8 mouse cellular contexts compared by ENCODE assay signal in the genomic region with DNA sequence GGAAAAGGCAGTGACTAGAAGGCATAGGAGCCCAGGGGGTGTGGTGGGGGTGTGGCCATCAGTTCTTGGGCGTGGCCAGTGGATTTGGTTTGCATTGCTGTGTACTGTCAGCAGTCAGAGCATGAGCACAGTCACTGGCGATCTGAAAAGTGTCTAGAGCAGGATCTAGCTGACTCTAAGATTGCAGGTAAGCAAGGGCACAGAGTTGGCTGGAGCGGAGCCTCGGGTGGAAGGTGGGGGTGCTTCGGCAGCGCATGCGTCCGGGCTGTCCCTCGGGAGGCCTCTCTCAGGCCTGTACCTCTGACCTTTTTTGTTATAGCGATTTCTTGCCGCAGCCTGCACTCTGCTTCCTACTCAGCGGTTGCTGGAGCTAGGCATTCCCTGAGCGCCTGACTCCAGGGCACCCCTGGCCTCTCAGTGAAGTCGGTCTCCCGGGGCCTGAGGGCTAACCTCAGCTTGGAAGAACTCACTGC. TPM values are rescaled to one million over a fixed set of nuclear protein-coding genes. Genes with fewer than 3 reads are reported as not detected.
A peak's percentile ranks its signal among the peaks of the same experiment; 100 is the strongest.
DNase-seq lines count a peak whose midpoint lies in the region; ATAC-seq and TF ChIP-seq lines count a peak whose summit lies in the region.

Cd59a (plus strand) TSS at position 61 of the 473 bp plus-strand sequence.

- 0 out of 2 replicates have a peak, but pooled peaks cover 6% of the 10 kb centered on the region for H3K4me1 ChIP-seq in lung, embryonic 14.5 days (ENCODE audit: insufficient read depth)

- H3K9me3 ChIP-seq in lung, embryonic 14.5 days (ENCODE audit: low read depth, low read length) = no peaks in the 10 kb centered on the region

- DNase-seq in MN1 (ENCODE audit: low spot score) = peak; percentile 80
- DNase-seq in cerebellum, adult 9-10 months = peak; percentile 80
- peak; percentile 90 for DNase-seq in heart, postnatal 4 days
- peak; percentile 21 to 39 for DNase-seq in layer of hippocampus, adult 8-10 months (ENCODE audit: low spot score in 2 of 2)
- DNase-seq in lung, embryonic 14.5 days = peak; percentile 92
- DNase-seq in ovary, postnatal 10 days (ENCODE audit: low spot score) = peak; percentile 29
- peak; percentile 66 for DNase-seq in thymus, postnatal 0 days (ENCODE audit: low spot score)

- ATAC-seq in frontal cortex, adult (ENCODE audit: low TSS enrichment) = peak; percentile 91
- ATAC-seq in lung, embryonic 14.5 days (ENCODE audit: insufficient read depth) = peak; percentile 95

- 4% methylated on average over 15 of the region's 15 CpGs for WGBS in lung, embryonic 14.5 days

- H3K36me3 ChIP-seq in lung, embryonic 14.5 days (ENCODE audit: insufficient read depth) = no peaks in the 10 kb centered on the region

- H3K27me3 ChIP-seq in lung, embryonic 14.5 days (ENCODE audit: insufficient read depth, low read length) = no peaks in the 10 kb centered on the region

- peak within 1 kb of the TSS; percentile 50 for H3K4me3 ChIP-seq in lung, embryonic 14.5 days (ENCODE audit: low read depth, low read length)

- peak within 1 kb of the TSS; percentile 84 for H3K27ac ChIP-seq in lung, embryonic 14.5 days (ENCODE audit: low read depth)

- TF ChIP-seq CTCF in lung, embryonic 14.5 days (IDR thresholded peaks at IDR 0.05; ENCODE audit: low read depth) = no peak

- peak within 1 kb of the TSS; percentile 80 for H3K4me2 ChIP-seq in lung, embryonic 14.5 days

- H3K9ac ChIP-seq in lung, embryonic 14.5 days = peak within 1 kb of the TSS; percentile 58

RNA-seq across cellular contexts. Expression of gene Cd59a, which starts in this region (rescaled TPM):
- 10 to 100 TPM; 28.1 to 31.9 TPM for total RNA-seq in heart, postnatal 4 days (2021)
- 1 to 10 TPM; 3.9 to 7.6 (median 5.0) TPM for total RNA-seq in layer of hippocampus, adult 8-10 months (2022)
- polyA plus RNA-seq in lung, embryonic 14.5 days (2014; fragmentation: Nextera tagmentation; extraction: Ambion mirVana) = 17.8 and 18.4 TPM in 2 replicates
- polyA plus RNA-seq in thymus, postnatal 0 days (2015; fragmentation: Nextera tagmentation; extraction: Ambion mirVana) = 8.4 and 9.1 TPM in 2 replicates

Comparison
In these comparisons a context has a peak if more than half of its experiments do, and no peak if none do; other contexts are left out.
1. Peak in every context shown above with its lines: DNase-seq, ATAC-seq, H3K4me3 ChIP-seq and H3K27ac ChIP-seq.
2. DNase-seq: peak in every context shown above with its lines; median percentile 92 in lung, embryonic 14.5 days; 90 in heart, postnatal 4 days; 80 in MN1; 80 in cerebellum, adult 9-10 months; 66 in thymus, postnatal 0 days; 30 in layer of hippocampus, adult 8-10 months; 29 in ovary, postnatal 10 days.